17 mouse cellular contexts compared by ENCODE assay signal in genomic region chr1:66912305-66912704, GRCm38 (mm10). TPM values are rescaled to one million over a fixed set of nuclear protein-coding genes. Genes with fewer than 3 reads are reported as not detected.
DNase-seq lines count a peak whose midpoint lies in the region.
"Had no signal": no experiment of that assay in that cellular context is flagged by ENCODE, and none has a peak within 500 bp of the region (broad histone marks: within the 10 kb centered on the region; RNA-seq: fewer than 3 reads in every experiment).

No protein-coding gene starts in this region.

- DNase-seq in ES-CJ7 (ENCODE audit: low read depth, low spot score): peak; percentile 83
- peak; percentile 84 for DNase-seq in R1 (ENCODE audit: low read depth, low spot score)
- peak; percentile 91 for DNase-seq in ZHBTc4 (ENCODE audit: low read depth, low spot score)
- DNase-seq in left cerebral cortex, postnatal 25 days (ENCODE audit: low spot score in 2 of 2): no peak
- no peak for DNase-seq in yolk sac, embryonic 10.5 days (ENCODE audit: low spot score)
- DNase-seq: adrenal gland, adult 2 months; adrenal gland, postnatal 10 days; adrenal gland, postnatal 25 days; B cell, adult 2 months; cerebellum, adult 18-20 months; cerebellum, adult 8-10 months; cerebellum, adult 9-11 months; cerebellum, postnatal 14 days; cerebellum, postnatal 36 days; embryo, embryonic 11 days had no signal

- intact Hi-C loops in left cerebral cortex, postnatal 25 days (cut with DNase I): no loop called here

RNA-seq across cellular contexts. Expression of gene Myl1, which starts 32.9 kb away (rescaled TPM):
- total RNA-seq in left cerebral cortex, postnatal 25 days (2021): 1 to 10 TPM in 1 of 2 experiments, not detected in 1; 1.5 TPM
- total RNA-seq: CH12.LX; common myeloid progenitor, adult 5-6 weeks had no signal

RNA-seq across cellular contexts. Expression of gene Acadl, which starts 49.2 kb away (rescaled TPM):
- total RNA-seq in left cerebral cortex, postnatal 25 days (2021): 10 to 100 TPM; 27.5 to 27.7 TPM

Comparison
In these comparisons a context has a peak if more than half of its experiments do, and no peak if none do; other contexts are left out.
1. DNase-seq: peak in ES-CJ7 (single experiment), R1 (single experiment) and ZHBTc4 (single experiment); none in left cerebral cortex, postnatal 25 days (0 of 2) and yolk sac, embryonic 10.5 days (single experiment).